Mouse (Mus musculus) ES-E14 (cell line): ENCODE measurements around the gene Synpr. TPM values are rescaled to one million over a fixed set of nuclear protein-coding genes. Genes with fewer than 3 reads are reported as not detected.

ENCODE experiments used
- DNase-seq: peaks from one replicate; pipeline ENCODE4 v3.0.0-alpha.2; 2013; ENCODE audit warnings: low read depth, low spot score
- H3K27ac ChIP-seq: 2 replicates; pipeline ENCODE4 v1.5.1; 2012; ENCODE audit warnings: low read depth, mild to moderate bottlenecking, low read length, moderate library complexity, mixed read lengths; ENCODE audit not compliant: poor library complexity, insufficient read depth, severe bottlenecking
- H3K36me3 ChIP-seq: 2 replicates; pipeline ENCODE4 v1.6.1; 2012; ENCODE audit warnings: mild to moderate bottlenecking, low read length, moderate library complexity, mixed read lengths; ENCODE audit not compliant: control insufficient read depth, poor library complexity, insufficient read depth, severe bottlenecking
- H3K4me1 ChIP-seq, 2 experiments: fragments of 150-350 bp in 1 of 2; sonication (generic) in 1 of 2; 2 replicates each; pipeline ENCODE4 v1.6.1; 2012; ENCODE audit warnings: low read length in 2 of 2, mild to moderate bottlenecking in 1 of 2, mixed read lengths in 1 of 2; ENCODE audit not compliant: control insufficient read depth in 2 of 2, insufficient read depth in 2 of 2, poor library complexity in 1 of 2
- H3K4me3 ChIP-seq, 2 experiments: fragments of 150-350 bp in 1 of 2; sonication (generic) in 1 of 2; 2 replicates each; pipeline ENCODE4 v1.5.1; 2012; ENCODE audit warnings: low read length in 2 of 2, low read depth in 1 of 2, mild to moderate bottlenecking in 1 of 2, mixed read lengths in 1 of 2; ENCODE audit not compliant: insufficient read depth in 1 of 2, poor library complexity in 1 of 2, severe bottlenecking in 1 of 2
- H3K9ac ChIP-seq: 2 replicates; pipeline ENCODE4 v1.6.1; 2012; ENCODE audit warnings: low read depth, mild to moderate bottlenecking, low read length, mixed read lengths; ENCODE audit not compliant: poor library complexity, insufficient read depth, severe bottlenecking
- H3K9me3 ChIP-seq: fragments of 150-350 bp; sonication (generic); 2 replicates; pipeline ENCODE4 v1.6.1; 2012; ENCODE audit warnings: low read depth, mild to moderate bottlenecking, low read length; ENCODE audit not compliant: control insufficient read depth, insufficient read depth
- CHD2 ChIP-seq: IDR thresholded peaks from 2 replicates; pipeline ENCODE4 v1.6.1; 2014; ENCODE audit warnings: mild to moderate bottlenecking, low read depth, low read length, inconsistent platforms
- HCFC1 ChIP-seq: IDR thresholded peaks from 2 replicates; pipeline ENCODE4 v1.6.1; 2012; ENCODE audit warnings: low read length, inconsistent platforms, borderline replicate concordance; ENCODE audit not compliant: insufficient read depth
- MAFK ChIP-seq: IDR thresholded peaks from 2 replicates; pipeline ENCODE4 v1.6.1; 2014; ENCODE audit warnings: mild to moderate bottlenecking, low read depth, low read length, inconsistent platforms; ENCODE audit not compliant: insufficient read depth
- ZC3H11A ChIP-seq: IDR thresholded peaks from 2 replicates; pipeline ENCODE4 v1.6.1; 2012; ENCODE audit warnings: low read depth, mild to moderate bottlenecking, inconsistent platforms, low read length, borderline replicate concordance
- ZNF384 ChIP-seq: IDR thresholded peaks from 2 replicates; pipeline ENCODE4 v1.6.1; 2012; ENCODE audit warnings: low read depth, low read length, inconsistent platforms
- in situ Hi-C, 2 experiments: fragments of 600-800 bp; cut with MboI; formaldehyde crosslinking; loops; one replicate each; pipeline ENCODE4 v1.15.1; 2025; ENCODE audit warnings: low sequenced_read_pairs in 2 of 2, inconsistent platforms in 1 of 2; ENCODE audit not compliant: unreplicated experiment in 2 of 2
- total RNA-seq: library from RNA; depleted of rRNA; stranded (reverse); fragments of 300-350 nt; gene quantifications from 2 replicates; pipeline ENCODE4 v1.2.3, GENCODE M21; 2012

The Synpr gene
- total RNA-seq, 1 experiment: 0.22 TPM

GRCm38 (mm10) chr14:13572530-13572929, 287.9 kb downstream of the Synpr start:
- no peak overlapping the region for H3K27ac ChIP-seq
- no peaks in the 10 kb centered on the region for H3K4me1 ChIP-seq
- H3K9ac ChIP-seq: no peak overlapping the region
- H3K4me3 ChIP-seq: no peak overlapping the region
- no peaks in the 10 kb centered on the region for H3K9me3 ChIP-seq
- no peaks in the 10 kb centered on the region for H3K36me3 ChIP-seq
- TF ChIP-seq ZNF384 (no peak), ZC3H11A (no peak), MAFK (no peak), HCFC1 (no peak), CHD2 (no peak)
- no peak for DNase-seq
- in situ Hi-C loops: no loop called here

GRCm38 (mm10) chr14:13578101-13578500, 293.5 kb downstream of the Synpr start:
- H3K36me3 ChIP-seq: no peaks in the 10 kb centered on the region
- H3K4me1 ChIP-seq: no peaks in the 10 kb centered on the region
- no peak overlapping the region for H3K9ac ChIP-seq
- DNase-seq: no peak
- in situ Hi-C loops: no loop called here
- H3K4me3 ChIP-seq: no peak overlapping the region
- TF ChIP-seq ZC3H11A (no peak), HCFC1 (no peak), MAFK (no peak), CHD2 (no peak), ZNF384 (no peak)
- no peak overlapping the region for H3K27ac ChIP-seq
- no peaks in the 10 kb centered on the region for H3K9me3 ChIP-seq

- no peaks in the 10 kb centered on the region for H3K9me3 ChIP-seq
- in situ Hi-C loops: no loop called here
Observed at GRCm38 (mm10) chr14:13578744-13579143, 294.2 kb downstream of the Synpr start.

GRCm38 (mm10) chr14:13593321-13593940, 308.9 kb downstream of the Synpr start:
- in situ Hi-C loops: no loop called here
- no peaks in the 10 kb centered on the region for H3K9me3 ChIP-seq
- H3K4me3 ChIP-seq: no peak overlapping the region
- no peak overlapping the region for H3K9ac ChIP-seq
- H3K27ac ChIP-seq: no peak overlapping the region
- no peaks in the 10 kb centered on the region for H3K36me3 ChIP-seq
- DNase-seq: no peak
- H3K4me1 ChIP-seq: no peaks in the 10 kb centered on the region
- TF ChIP-seq ZC3H11A (no peak), ZNF384 (no peak), CHD2 (no peak), HCFC1 (no peak), MAFK (no peak)

More at GRCm38 (mm10) chr14:13578744-13579143, 294.2 kb downstream of the Synpr start:
- H3K36me3 ChIP-seq: no peaks in the 10 kb centered on the region
- DNase-seq: no peak
- no peak overlapping the region for H3K9ac ChIP-seq
- H3K4me3 ChIP-seq: no peak overlapping the region
- H3K4me1 ChIP-seq: no peaks in the 10 kb centered on the region
- TF ChIP-seq MAFK: no peak
- no peak for TF ChIP-seq ZC3H11A
- TF ChIP-seq HCFC1: no peak
- no peak for TF ChIP-seq ZNF384
- TF ChIP-seq CHD2: no peak
- no peak overlapping the region for H3K27ac ChIP-seq

- no peaks in the 10 kb centered on the region for H3K4me1 ChIP-seq
- no peak for DNase-seq
- H3K9ac ChIP-seq: no peak overlapping the region
- no peak overlapping the region for H3K27ac ChIP-seq
- H3K9me3 ChIP-seq: no peaks in the 10 kb centered on the region
- no peaks in the 10 kb centered on the region for H3K36me3 ChIP-seq
- no peak overlapping the region for H3K4me3 ChIP-seq
- TF ChIP-seq MAFK: no peak
- TF ChIP-seq CHD2: no peak
- no peak for TF ChIP-seq ZNF384
- TF ChIP-seq ZC3H11A: no peak
- TF ChIP-seq HCFC1: no peak
- in situ Hi-C loops: no loop called here
Observed at GRCm38 (mm10) chr14:13596251-13596650, 311.7 kb downstream of the Synpr start.
